Mouse (Mus musculus): ENCODE measurements around the gene Olfr1212. TPM values are rescaled to one million over a fixed set of nuclear protein-coding genes. Genes with fewer than 3 reads are reported as not detected.

The Olfr1212 gene
- polyA plus RNA-seq (2014; fragmentation: Nextera tagmentation; extraction: Ambion mirVana) = not detected in 2 replicates

DNA sequence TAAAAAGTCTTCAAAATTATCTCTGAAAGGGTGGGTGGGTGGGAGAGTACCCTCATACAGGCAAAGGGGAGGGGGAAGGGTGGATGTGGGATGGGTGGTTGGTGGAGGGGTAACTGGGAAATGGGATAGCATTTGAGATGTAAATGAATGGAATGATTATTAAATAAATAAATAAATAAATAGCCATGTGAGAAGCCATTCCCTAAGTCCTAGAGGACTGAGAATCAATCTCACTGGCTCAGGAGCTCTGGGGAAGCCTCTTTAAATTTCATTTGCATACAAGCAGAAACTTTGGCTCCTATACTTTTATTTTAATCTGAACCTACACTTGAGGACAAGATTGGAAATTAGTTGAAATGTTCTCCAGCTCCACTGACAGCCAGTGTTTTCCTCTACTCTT, at the start of gene Olfr1212:
Olfr1212 (plus strand) TSS at position 301 of the 400 bp plus-strand sequence.
- ATAC-seq (replicated peaks; ENCODE audit: insufficient number of reproducible peaks, low FRiP score, low TSS enrichment, low read depth) (no peak), DNase-seq (ENCODE audit: low spot score) (no peak)
- H3K4me2 ChIP-seq (ENCODE audit: low read depth, low read length) = no peak within 1 kb of the TSS
- no peak within 1 kb of the TSS for H3K9ac ChIP-seq (replicated peaks; ENCODE audit: low read length)
- no peaks in the 10 kb centered on the region for H3K9me3 ChIP-seq (replicated peaks; ENCODE audit: control insufficient read depth, low read length)
- H3K4me3 ChIP-seq (ENCODE audit: low read depth, low read length) = no peak within 1 kb of the TSS
- no peak within 1 kb of the TSS for H3K27ac ChIP-seq (replicated peaks; ENCODE audit: low read depth, low read length)
- H3K27me3 ChIP-seq (ENCODE audit: control insufficient read depth, insufficient read depth, low read length) = no peaks in the 10 kb centered on the region
- H3K4me1 ChIP-seq (ENCODE audit: control insufficient read depth, insufficient read depth, low read length) = no peaks in the 10 kb centered on the region
- H3K36me3 ChIP-seq (replicated peaks; ENCODE audit: control insufficient read depth, insufficient read depth, low read depth, low read length) = no peaks in the 10 kb centered on the region

DNA sequence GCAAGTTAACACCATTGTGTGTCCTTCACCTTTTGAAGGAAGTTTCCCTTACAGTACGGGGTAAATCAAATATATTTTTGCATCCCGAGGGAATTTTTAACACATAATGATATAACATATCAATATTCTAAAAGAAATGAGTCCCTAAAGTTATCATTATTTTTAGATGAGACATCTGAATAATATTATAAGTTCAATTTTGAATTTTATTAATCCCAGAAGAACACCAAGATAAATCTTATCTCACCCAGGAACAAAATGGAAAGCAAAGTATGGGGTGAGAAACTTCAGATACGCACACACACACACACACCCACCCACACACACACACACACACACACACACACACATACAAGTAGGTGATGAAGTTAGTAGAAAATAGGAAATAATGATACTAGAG, 38.7 kb upstream of the Olfr1212 start, which contains the start of gene Olfr1209:
Olfr1209 (minus strand) TSS at position 101 of the 400 bp plus-strand sequence.
- no peak within 1 kb of the TSS for H3K4me3 ChIP-seq (ENCODE audit: low read depth, low read length)
- 92% methylated on average over 3 of the region's 3 CpGs for WGBS
- H3K9me3 ChIP-seq (replicated peaks; ENCODE audit: control insufficient read depth, low read length) = no peaks in the 10 kb centered on the region
- H3K4me1 ChIP-seq (ENCODE audit: control insufficient read depth, insufficient read depth, low read length) = no peaks in the 10 kb centered on the region
- no peak within 1 kb of the TSS for H3K4me2 ChIP-seq (ENCODE audit: low read depth, low read length)
- H3K27me3 ChIP-seq (ENCODE audit: control insufficient read depth, insufficient read depth, low read length) = no peaks in the 10 kb centered on the region
- no peak for DNase-seq (ENCODE audit: low spot score)
- no peaks in the 10 kb centered on the region for H3K36me3 ChIP-seq (replicated peaks; ENCODE audit: control insufficient read depth, insufficient read depth, low read depth, low read length)
- no peak for ATAC-seq (replicated peaks; ENCODE audit: insufficient number of reproducible peaks, low FRiP score, low TSS enrichment, low read depth)
- no peak within 1 kb of the TSS for H3K27ac ChIP-seq (replicated peaks; ENCODE audit: low read depth, low read length)
- H3K9ac ChIP-seq (replicated peaks; ENCODE audit: low read length) = no peak within 1 kb of the TSS

DNA sequence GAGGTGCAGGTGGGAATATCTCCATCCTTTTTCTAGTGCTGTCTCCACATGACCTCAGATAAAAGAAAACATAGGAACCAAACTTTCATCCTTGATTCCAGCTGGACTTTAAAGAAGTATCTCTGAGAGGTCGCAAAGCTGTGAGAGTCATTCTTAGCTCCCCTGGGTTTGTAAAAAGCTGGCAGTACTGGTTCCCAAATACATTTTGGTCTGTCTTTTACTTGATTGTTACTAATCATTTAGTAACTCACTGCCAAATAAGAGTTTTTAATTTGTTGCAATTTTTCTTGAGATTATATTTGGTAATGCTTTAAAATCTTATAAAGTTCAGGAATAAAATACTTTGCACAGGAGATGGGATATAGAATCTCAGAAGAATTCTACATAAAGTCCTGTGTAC, 15.8 kb upstream of the Olfr1212 start, which contains the start of gene Olfr1211:
Olfr1211 (minus strand) TSS at position 101 of the 400 bp plus-strand sequence.
- ATAC-seq (replicated peaks; ENCODE audit: insufficient number of reproducible peaks, low FRiP score, low TSS enrichment, low read depth) = no peak
- Histone ChIP-seq H3K4me3 (ENCODE audit: low read depth, low read length) (no peak within 1 kb of the TSS), H3K27me3 (ENCODE audit: control insufficient read depth, insufficient read depth, low read length) (no peaks in the 10 kb centered on the region), H3K4me2 (ENCODE audit: low read depth, low read length) (no peak within 1 kb of the TSS), H3K4me1 (ENCODE audit: control insufficient read depth, insufficient read depth, low read length) (no peaks in the 10 kb centered on the region), H3K9ac (replicated peaks; ENCODE audit: low read length) (no peak within 1 kb of the TSS), H3K27ac (replicated peaks; ENCODE audit: low read depth, low read length) (no peak within 1 kb of the TSS), H3K9me3 (replicated peaks; ENCODE audit: control insufficient read depth, low read length) (no peaks in the 10 kb centered on the region), H3K36me3 (replicated peaks; ENCODE audit: control insufficient read depth, insufficient read depth, low read depth, low read length) (no peaks in the 10 kb centered on the region)
- no peak for DNase-seq (ENCODE audit: low spot score)
- WGBS = 81% methylated on average over 1 of the region's 1 CpGs

DNA sequence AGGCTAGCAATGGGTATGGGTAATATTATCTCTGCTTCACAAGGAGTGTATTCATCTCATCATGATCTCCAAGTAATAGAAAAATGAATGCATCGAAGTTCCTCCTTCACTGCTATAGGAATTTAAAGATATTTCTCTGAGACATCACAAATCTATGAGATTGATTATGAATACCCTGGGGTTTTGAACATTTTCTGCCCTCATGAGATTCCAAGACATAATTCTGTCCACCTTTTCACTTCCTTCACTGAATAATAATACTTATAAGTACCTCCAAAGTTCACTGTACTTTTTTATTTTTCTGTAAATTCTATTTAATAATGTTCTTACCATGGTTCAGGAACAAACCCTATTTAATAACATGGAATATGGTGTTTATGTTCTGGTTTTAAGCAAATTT, 26.4 kb downstream of the Olfr1212 start, which contains the start of gene Gm13762:
Gm13762 (minus strand) TSS at position 101 of the 400 bp plus-strand sequence.
- H3K4me2 ChIP-seq (ENCODE audit: low read depth, low read length) = no peak within 1 kb of the TSS

DNA sequence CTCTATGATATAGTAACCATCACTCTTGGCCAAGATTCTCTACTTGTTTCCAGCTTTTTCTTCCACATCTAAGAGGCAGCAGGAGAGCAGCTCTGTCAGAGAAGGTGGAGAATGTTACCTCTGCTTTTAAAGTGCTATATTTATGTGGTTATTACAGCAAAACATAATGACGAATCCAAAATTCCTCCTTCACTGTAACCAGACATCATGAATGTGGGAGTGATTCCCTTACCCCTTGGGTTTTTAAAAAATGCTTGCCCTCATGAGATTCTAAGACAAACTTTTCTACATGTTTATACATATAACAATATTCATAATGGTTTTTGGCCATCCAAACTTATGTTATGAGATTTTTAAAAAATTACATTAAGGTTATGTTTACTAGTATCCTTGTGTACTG, 38.8 kb downstream of the Olfr1212 start, which contains the start of gene Olfr1214:
Olfr1214 (minus strand) TSS at position 101 of the 400 bp plus-strand sequence.
- H3K4me1 ChIP-seq (ENCODE audit: control insufficient read depth, insufficient read depth, low read length) = no peaks in the 10 kb centered on the region
- no peaks in the 10 kb centered on the region for H3K36me3 ChIP-seq (replicated peaks; ENCODE audit: control insufficient read depth, insufficient read depth, low read depth, low read length)
- H3K4me3 ChIP-seq (ENCODE audit: low read depth, low read length) = no peak within 1 kb of the TSS
- 86% methylated on average over 1 of the region's 1 CpGs for WGBS
- H3K9me3 ChIP-seq (replicated peaks; ENCODE audit: control insufficient read depth, low read length) = no peaks in the 10 kb centered on the region
- no peak within 1 kb of the TSS for H3K9ac ChIP-seq (replicated peaks; ENCODE audit: low read length)
- H3K27me3 ChIP-seq (ENCODE audit: control insufficient read depth, insufficient read depth, low read length) = no peaks in the 10 kb centered on the region
- DNase-seq (ENCODE audit: low spot score) (no peak), ATAC-seq (replicated peaks; ENCODE audit: insufficient number of reproducible peaks, low FRiP score, low TSS enrichment, low read depth) (no peak)
- no peak within 1 kb of the TSS for H3K27ac ChIP-seq (replicated peaks; ENCODE audit: low read depth, low read length)
- H3K4me2 ChIP-seq (ENCODE audit: low read depth, low read length) = no peak within 1 kb of the TSS

More for the DNA sequence above, 26.4 kb downstream of the Olfr1212 start, which contains the start of gene Gm13762:
- no peaks in the 10 kb centered on the region for H3K27me3 ChIP-seq (ENCODE audit: control insufficient read depth, insufficient read depth, low read length)
- no peaks in the 10 kb centered on the region for H3K4me1 ChIP-seq (ENCODE audit: control insufficient read depth, insufficient read depth, low read length)
- DNase-seq (ENCODE audit: low spot score) (no peak), ATAC-seq (replicated peaks; ENCODE audit: insufficient number of reproducible peaks, low FRiP score, low TSS enrichment, low read depth) (no peak)
- H3K9ac ChIP-seq (replicated peaks; ENCODE audit: low read length) = no peak within 1 kb of the TSS
- H3K9me3 ChIP-seq (replicated peaks; ENCODE audit: control insufficient read depth, low read length) = no peaks in the 10 kb centered on the region
- H3K36me3 ChIP-seq (replicated peaks; ENCODE audit: control insufficient read depth, insufficient read depth, low read depth, low read length) = no peaks in the 10 kb centered on the region
- H3K27ac ChIP-seq (replicated peaks; ENCODE audit: low read depth, low read length) = no peak within 1 kb of the TSS
- H3K4me3 ChIP-seq (ENCODE audit: low read depth, low read length) = no peak within 1 kb of the TSS
- 84% methylated on average over 1 of the region's 1 CpGs for WGBS

DNA sequence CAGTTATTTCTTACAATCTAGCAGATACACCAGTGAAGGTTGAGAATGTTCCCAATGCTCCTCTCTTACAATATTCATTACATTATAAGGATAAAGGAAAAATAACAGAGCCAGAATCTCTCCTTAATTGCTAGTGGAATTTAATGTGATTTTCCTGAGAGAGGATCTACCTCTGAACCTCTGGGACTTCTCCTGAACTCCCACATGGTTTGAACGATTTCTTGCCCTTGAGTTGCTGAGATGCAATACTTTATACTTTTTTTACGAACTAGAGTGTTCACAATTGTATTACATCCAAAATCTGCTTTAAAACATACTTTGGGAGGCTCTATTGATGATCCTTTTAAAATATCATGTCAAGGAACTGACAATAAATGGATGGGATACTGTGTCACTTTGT, 53.1 kb downstream of the Olfr1212 start, which contains the start of gene Olfr1215:
Olfr1215 (minus strand) TSS at position 101 of the 400 bp plus-strand sequence.
- Histone ChIP-seq H3K4me1 (ENCODE audit: control insufficient read depth, insufficient read depth, low read length) (no peaks in the 10 kb centered on the region), H3K27ac (replicated peaks; ENCODE audit: low read depth, low read length) (no peak within 1 kb of the TSS), H3K4me2 (ENCODE audit: low read depth, low read length) (no peak within 1 kb of the TSS), H3K9me3 (replicated peaks; ENCODE audit: control insufficient read depth, low read length) (no peaks in the 10 kb centered on the region), H3K36me3 (replicated peaks; ENCODE audit: control insufficient read depth, insufficient read depth, low read depth, low read length) (no peaks in the 10 kb centered on the region), H3K27me3 (ENCODE audit: control insufficient read depth, insufficient read depth, low read length) (no peaks in the 10 kb centered on the region), H3K9ac (replicated peaks; ENCODE audit: low read length) (no peak within 1 kb of the TSS), H3K4me3 (ENCODE audit: low read depth, low read length) (no peak within 1 kb of the TSS)
- no peak for ATAC-seq (replicated peaks; ENCODE audit: insufficient number of reproducible peaks, low FRiP score, low TSS enrichment, low read depth)
- no peak for DNase-seq (ENCODE audit: low spot score)
- 81% methylated on average over 2 of the region's 2 CpGs for WGBS

Other genes starting within 250 kb of the Olfr1212 start
- gene Olfr1196, start 249.4 kb upstream of the Olfr1212 start, polyA plus RNA-seq (2014; fragmentation: Nextera tagmentation; extraction: Ambion mirVana) = not detected in 2 replicates
- gene Olfr1197, start 221.6 kb upstream of the Olfr1212 start, polyA plus RNA-seq (2014; fragmentation: Nextera tagmentation; extraction: Ambion mirVana) = not detected in 2 replicates
- not detected in 2 replicates for gene Olfr1198, start 202.6 kb upstream of the Olfr1212 start, polyA plus RNA-seq (2014; fragmentation: Nextera tagmentation; extraction: Ambion mirVana)
- not detected in 2 replicates for gene Olfr1199, start 193.5 kb upstream of the Olfr1212 start, polyA plus RNA-seq (2014; fragmentation: Nextera tagmentation; extraction: Ambion mirVana)
- gene Olfr1200, start 183.5 kb upstream of the Olfr1212 start, polyA plus RNA-seq (2014; fragmentation: Nextera tagmentation; extraction: Ambion mirVana) = not detected in 2 replicates
- not detected in 2 replicates for gene Olfr1201, start 160.9 kb upstream of the Olfr1212 start, polyA plus RNA-seq (2014; fragmentation: Nextera tagmentation; extraction: Ambion mirVana)
- gene Olfr1202, start 139.5 kb upstream of the Olfr1212 start, polyA plus RNA-seq (2014; fragmentation: Nextera tagmentation; extraction: Ambion mirVana) = not detected in 2 replicates
- not detected in 2 replicates for gene Olfr1205, start 124.2 kb upstream of the Olfr1212 start, polyA plus RNA-seq (2014; fragmentation: Nextera tagmentation; extraction: Ambion mirVana)
- gene Olfr1204, start 104.7 kb upstream of the Olfr1212 start, polyA plus RNA-seq (2014; fragmentation: Nextera tagmentation; extraction: Ambion mirVana) = not detected in 2 replicates
- gene Olfr1206, start 90.7 kb upstream of the Olfr1212 start, polyA plus RNA-seq (2014; fragmentation: Nextera tagmentation; extraction: Ambion mirVana) = not detected in 2 replicates
- gene Olfr1208, start 51.7 kb upstream of the Olfr1212 start, polyA plus RNA-seq (2014; fragmentation: Nextera tagmentation; extraction: Ambion mirVana) = not detected in 2 replicates
- gene Olfr1209, start 38.8 kb upstream of the Olfr1212 start, polyA plus RNA-seq (2014; fragmentation: Nextera tagmentation; extraction: Ambion mirVana) = not detected in 2 replicates
- gene Olfr1211, start 15.9 kb upstream of the Olfr1212 start, polyA plus RNA-seq (2014; fragmentation: Nextera tagmentation; extraction: Ambion mirVana) = not detected in 2 replicates
- not detected in 2 replicates for gene Gm13762, start 26.3 kb downstream of the Olfr1212 start, polyA plus RNA-seq (2014; fragmentation: Nextera tagmentation; extraction: Ambion mirVana)
- gene Olfr1214, start 38.7 kb downstream of the Olfr1212 start, polyA plus RNA-seq (2014; fragmentation: Nextera tagmentation; extraction: Ambion mirVana) = not detected in 2 replicates
- not detected in 2 replicates for gene Olfr1215, start 53.0 kb downstream of the Olfr1212 start, polyA plus RNA-seq (2014; fragmentation: Nextera tagmentation; extraction: Ambion mirVana)
- not detected in 2 replicates for gene Olfr1216, start 64.4 kb downstream of the Olfr1212 start, polyA plus RNA-seq (2014; fragmentation: Nextera tagmentation; extraction: Ambion mirVana)
- gene Olfr1217, start 78.1 kb downstream of the Olfr1212 start, polyA plus RNA-seq (2014; fragmentation: Nextera tagmentation; extraction: Ambion mirVana) = not detected in 2 replicates
- not detected in 2 replicates for gene Olfr1218, start 107.2 kb downstream of the Olfr1212 start, polyA plus RNA-seq (2014; fragmentation: Nextera tagmentation; extraction: Ambion mirVana)
- not detected in 2 replicates for gene Olfr1219, start 129.5 kb downstream of the Olfr1212 start, polyA plus RNA-seq (2014; fragmentation: Nextera tagmentation; extraction: Ambion mirVana)
- gene Olfr1220, start 152.9 kb downstream of the Olfr1212 start, polyA plus RNA-seq (2014; fragmentation: Nextera tagmentation; extraction: Ambion mirVana) = not detected in 2 replicates
- gene Olfr1221, start 163.3 kb downstream of the Olfr1212 start, polyA plus RNA-seq (2014; fragmentation: Nextera tagmentation; extraction: Ambion mirVana) = not detected in 2 replicates
- gene Olfr1222, start 179.1 kb downstream of the Olfr1212 start, polyA plus RNA-seq (2014; fragmentation: Nextera tagmentation; extraction: Ambion mirVana) = not detected in 2 replicates
- not detected in 2 replicates for gene Olfr1223, start 197.6 kb downstream of the Olfr1212 start, polyA plus RNA-seq (2014; fragmentation: Nextera tagmentation; extraction: Ambion mirVana)
- gene Olfr1224-ps1, start 210.1 kb downstream of the Olfr1212 start, polyA plus RNA-seq (2014; fragmentation: Nextera tagmentation; extraction: Ambion mirVana) = not detected in 2 replicates
- not detected in 2 replicates for gene Olfr1225, start 220.7 kb downstream of the Olfr1212 start, polyA plus RNA-seq (2014; fragmentation: Nextera tagmentation; extraction: Ambion mirVana)
- not detected in 2 replicates for gene Olfr1226, start 246.1 kb downstream of the Olfr1212 start, polyA plus RNA-seq (2014; fragmentation: Nextera tagmentation; extraction: Ambion mirVana)

Data from embryonic facial prominence, embryonic 11.5 days (tissue).